Mouse (Mus musculus) B cell, adult 67 days (primary cell): ENCODE results near the gene Gm44790. TPM values are rescaled to one million over a fixed set of nuclear protein-coding genes. Genes with fewer than 3 reads are reported as not detected.

Experiments
- total RNA-seq, 2 experiments: library from RNA; stranded (reverse); gene quantifications; 4 replicates each; pipeline ENCODE4 v1.2.4; 2023

Gm44790 gene
- total RNA-seq = under 1 TPM in 1 of 2 experiments, not detected in 1; 0.73 TPM

DNA sequence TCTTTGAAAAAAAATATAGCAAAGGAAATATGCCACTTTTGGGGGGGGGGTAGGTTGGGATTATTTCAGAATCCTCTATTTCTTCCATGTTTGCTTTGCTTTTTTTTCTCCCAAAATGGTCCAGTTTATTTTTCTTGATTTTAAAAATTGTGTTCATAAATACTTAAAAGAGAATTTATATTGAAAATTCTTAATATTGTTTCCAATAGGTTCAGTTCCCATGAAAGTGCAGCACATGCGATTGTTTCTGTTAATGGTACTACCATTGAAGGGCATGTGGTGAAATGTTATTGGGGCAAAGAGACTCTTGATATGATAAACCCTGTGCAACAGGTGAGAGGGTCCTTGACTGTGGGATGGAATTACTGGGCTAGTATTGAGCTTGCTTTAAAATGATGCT is at the start of gene Gm44790:
Gm44790 (plus strand) TSS at position 301 of the 400 bp plus-strand sequence.

GRCm38 (mm10) chr6:86396581-86397256 is 29.7 kb upstream of the Gm44790 start, which contains the start of gene Pcyox1:
Pcyox1 (minus strand) TSS chr6:86397154.

GRCm38 (mm10) chr6:86404100-86404861 is 22.2 kb upstream of the Gm44790 start, which contains the start of gene Tia1:
Tia1 (plus strand) TSS chr6:86404219.

DNA sequence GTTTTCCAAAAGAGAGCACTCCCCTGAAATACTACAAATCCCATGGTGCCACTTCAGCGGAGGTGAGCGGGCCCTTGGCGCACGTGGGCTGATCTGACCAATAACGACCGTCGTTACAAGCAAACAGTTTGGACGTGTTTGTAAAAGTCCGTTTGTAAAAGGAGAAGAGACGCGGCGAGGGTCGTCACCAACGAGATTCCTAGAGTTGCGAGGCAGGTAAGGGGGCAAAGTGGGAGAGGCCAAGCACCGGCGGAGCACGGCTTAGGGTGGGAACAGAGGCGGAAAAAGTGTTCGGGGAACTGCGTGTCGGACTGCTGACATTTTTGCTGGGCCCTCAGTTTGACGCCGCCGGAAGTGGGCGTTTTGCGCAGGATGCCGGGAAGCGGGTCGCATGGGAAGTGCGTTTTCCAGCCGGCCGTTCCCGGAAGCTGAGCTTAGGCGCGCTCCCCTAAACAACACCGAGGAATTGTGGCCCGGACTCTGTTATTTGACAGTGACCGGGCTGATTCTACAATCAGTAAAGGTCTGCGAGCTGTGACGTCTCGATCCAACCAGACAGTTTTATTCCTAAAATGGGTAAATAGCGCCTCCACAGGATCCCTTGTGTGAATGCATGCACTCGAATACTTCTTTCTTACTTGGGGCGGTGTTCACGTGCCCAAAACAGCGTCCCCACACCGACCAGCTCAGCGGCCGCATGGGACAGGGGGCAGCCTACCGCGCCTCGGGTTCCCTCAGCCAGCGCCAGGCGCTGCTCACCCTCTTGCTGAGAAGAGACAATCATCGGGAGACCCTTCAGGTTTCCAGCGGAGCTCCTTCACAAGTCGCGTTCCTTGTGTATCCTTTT is 12.0 kb downstream of the Gm44790 start, which contains the start of gene C87436:
C87436 (plus strand) TSS at position 103 of the 847 bp plus-strand sequence.

Other genes with a start within 250 kb of the Gm44790 start
- 1 to 10 TPM; 1.1 to 1.5 TPM for gene Tgfa, start 231.4 kb upstream of the Gm44790 start, total RNA-seq
- 10 to 100 TPM; 19.7 to 23.2 TPM for gene Fam136a, start 61.0 kb upstream of the Gm44790 start, total RNA-seq
- gene Snrpg, start 55.4 kb upstream of the Gm44790 start, total RNA-seq = 100 to 1,000 TPM; 211 to 251 TPM
- 10 to 100 TPM; 12.1 to 17.4 TPM for gene Pcyox1, start 29.5 kb upstream of the Gm44790 start, total RNA-seq
- 100 to 1,000 TPM; 120 to 141 TPM for gene Tia1, start 22.4 kb upstream of the Gm44790 start, total RNA-seq
- gene C87436, start 11.7 kb downstream of the Gm44790 start, total RNA-seq = 10 to 100 TPM; 59.7 to 71.4 TPM
- 100 to 1,000 TPM; 200 to 216 TPM for gene Pcbp1, start 99.7 kb downstream of the Gm44790 start, total RNA-seq
- gene Asprv1, start 201.5 kb downstream of the Gm44790 start, total RNA-seq = not detected
- gene Mxd1, start 242.5 kb downstream of the Gm44790 start, total RNA-seq = 10 to 100 TPM; 18.1 to 23.6 TPM